Mouse (Mus musculus) frontal cortex, postnatal 10 days (tissue): Measurements from ENCODE around the gene Srp68.

Experiments
- DNase-seq, 2 experiments: peaks; one replicate each; pipeline ENCODE4 v3.0.0; 2022; ENCODE audit warnings: low spot score in 2 of 2, mixed read lengths in 1 of 2

The Srp68 gene

GRCm38 (mm10) chr11:116247502-116248222 is 26.4 kb downstream of the Srp68 start:
- no peak for DNase-seq

GRCm38 (mm10) chr11:116245616-116246015 is 28.4 kb downstream of the Srp68 start:
- no peak for DNase-seq

- DNase-seq = no peak
These were observed 29.4 kb downstream of the Srp68 start for GRCm38 (mm10) chr11:116244580-116244979.

- DNase-seq = no peak
These were observed 32.2 kb downstream of the Srp68 start for GRCm38 (mm10) chr11:116241744-116242235.

GRCm38 (mm10) chr11:116239797-116240196 is 34.2 kb downstream of the Srp68 start:
- no peak for DNase-seq

- no peak for DNase-seq
These were observed 36.1 kb downstream of the Srp68 start, which contains the start of gene Evpl for GRCm38 (mm10) chr11:116237742-116238395. Gene Evpl, minus strand, starts transcription at chr11:116238077.

- no peak for DNase-seq
These were observed 39.1 kb downstream of the Srp68 start for GRCm38 (mm10) chr11:116234901-116235300.

GRCm38 (mm10) chr11:116232427-116232826 is 41.6 kb downstream of the Srp68 start:
- no peak for DNase-seq

GRCm38 (mm10) chr11:116228699-116229098 is 45.3 kb downstream of the Srp68 start:
- DNase-seq = no peak

GRCm38 (mm10) chr11:116226414-116226813 is 47.6 kb downstream of the Srp68 start:
- DNase-seq = peak in 1 of 2 experiments; percentile 51

- no peak for DNase-seq
These were observed 51.3 kb downstream of the Srp68 start for GRCm38 (mm10) chr11:116222740-116223059.

- no peak for DNase-seq
These were observed 51.9 kb downstream of the Srp68 start for GRCm38 (mm10) chr11:116221931-116222739.

- DNase-seq = peak in 1 of 2 experiments; percentile 43
These were observed 54.1 kb downstream of the Srp68 start for GRCm38 (mm10) chr11:116219885-116220284.

- DNase-seq = peak; percentile 71 to 78
These were observed 55.1 kb downstream of the Srp68 start for GRCm38 (mm10) chr11:116218737-116219400.

GRCm38 (mm10) chr11:116218263-116218662 is 55.8 kb downstream of the Srp68 start:
- no peak for DNase-seq

- DNase-seq = no peak
These were observed 57.5 kb downstream of the Srp68 start for GRCm38 (mm10) chr11:116216549-116216948.

GRCm38 (mm10) chr11:116215991-116216390 is 58.0 kb downstream of the Srp68 start:
- no peak for DNase-seq

- DNase-seq = no peak
These were observed 58.8 kb downstream of the Srp68 start for GRCm38 (mm10) chr11:116215181-116215580.

- DNase-seq = no peak
These were observed 60.0 kb downstream of the Srp68 start for GRCm38 (mm10) chr11:116213877-116214510.

GRCm38 (mm10) chr11:116212847-116213246 is 61.2 kb downstream of the Srp68 start:
- no peak for DNase-seq

GRCm38 (mm10) chr11:116210696-116211095 is 63.3 kb downstream of the Srp68 start:
- DNase-seq = no peak
